Mouse (Mus musculus) frontal cortex, postnatal 25 days (tissue): ENCODE measurements around the gene Grik1.

Experiments
- DNase-seq, 2 experiments: peaks; one replicate each; pipeline ENCODE4 v3.0.0; 2022; ENCODE audit warnings: low spot score in 2 of 2

The Grik1 gene

DNA sequence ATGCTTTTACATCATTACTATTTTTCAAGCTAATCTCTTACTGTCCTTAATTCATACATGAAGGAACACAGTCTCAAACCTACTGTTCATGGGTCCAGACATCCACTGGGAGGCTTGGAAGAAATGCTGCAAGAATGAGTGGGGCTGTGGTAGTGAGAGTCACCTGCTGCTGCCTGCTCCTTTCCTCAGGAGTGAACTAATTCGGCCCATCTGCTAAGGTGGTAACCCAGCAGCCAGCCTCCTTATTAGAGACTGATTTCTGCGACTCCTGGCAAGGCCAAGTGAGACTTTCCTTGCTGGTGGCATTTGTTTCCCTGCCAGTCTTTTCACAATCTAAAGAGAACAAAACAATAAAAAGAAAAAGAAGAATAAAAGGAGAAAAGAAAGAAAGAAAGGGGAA is 147.9 kb downstream of the Grik1 start:
- no peak for DNase-seq

DNA sequence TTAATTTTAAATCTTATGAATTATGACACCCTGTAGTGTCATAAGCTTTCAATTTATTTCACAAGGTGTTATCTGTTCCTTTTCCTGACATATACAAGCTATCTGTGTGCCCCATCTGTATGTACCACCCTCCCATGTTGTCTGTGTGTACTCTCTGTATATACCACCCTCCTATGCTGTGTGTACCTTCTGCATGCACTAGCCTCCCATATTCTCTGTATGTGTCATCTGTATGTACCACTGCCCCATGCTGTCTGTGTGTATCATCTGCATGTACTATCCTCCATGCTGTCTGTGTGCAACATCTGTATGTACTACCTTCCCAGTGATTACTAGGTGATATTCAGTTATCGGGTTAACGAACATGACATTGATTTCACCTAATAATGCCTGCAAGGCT is 148.5 kb downstream of the Grik1 start:
- no peak for DNase-seq

DNA sequence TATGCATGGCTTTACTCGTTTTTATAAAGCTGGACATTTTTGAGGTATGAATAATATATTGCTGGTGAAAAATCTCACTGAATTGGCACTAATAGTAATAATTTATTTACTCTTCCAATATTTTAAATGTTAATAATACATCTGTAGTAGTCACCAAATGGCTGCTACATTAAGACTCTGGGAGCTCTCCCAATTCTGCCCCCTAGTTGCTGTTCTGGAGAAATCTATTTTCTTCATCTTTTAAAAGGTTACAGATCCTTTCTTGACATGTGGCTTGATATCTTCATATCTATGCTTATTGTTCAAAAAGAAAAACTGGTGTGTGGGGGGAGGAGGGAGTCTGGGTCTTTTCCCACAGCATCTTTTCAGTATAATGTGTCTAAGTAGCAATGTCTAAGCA is 151.2 kb downstream of the Grik1 start:
- DNase-seq, result no peak

DNA sequence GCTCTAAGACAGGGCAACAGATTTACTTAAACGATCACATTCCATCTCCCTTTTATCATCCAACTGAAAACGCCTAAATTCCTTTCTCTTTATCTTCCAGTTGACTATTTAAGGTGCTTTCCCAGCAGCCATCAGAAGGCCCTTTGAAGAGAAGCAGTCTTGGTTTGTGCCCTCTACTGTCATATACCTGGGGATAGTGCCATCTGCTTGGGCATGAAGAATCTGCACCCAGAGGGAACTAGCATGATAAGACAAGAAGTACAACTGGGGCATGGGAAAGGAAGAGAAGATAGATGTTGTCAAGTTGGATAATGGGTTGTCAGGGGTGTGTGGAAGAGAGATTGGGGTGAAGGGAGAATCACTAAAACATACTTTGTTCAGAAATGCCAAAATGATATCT is 157.1 kb downstream of the Grik1 start:
- DNase-seq, result no peak

DNA sequence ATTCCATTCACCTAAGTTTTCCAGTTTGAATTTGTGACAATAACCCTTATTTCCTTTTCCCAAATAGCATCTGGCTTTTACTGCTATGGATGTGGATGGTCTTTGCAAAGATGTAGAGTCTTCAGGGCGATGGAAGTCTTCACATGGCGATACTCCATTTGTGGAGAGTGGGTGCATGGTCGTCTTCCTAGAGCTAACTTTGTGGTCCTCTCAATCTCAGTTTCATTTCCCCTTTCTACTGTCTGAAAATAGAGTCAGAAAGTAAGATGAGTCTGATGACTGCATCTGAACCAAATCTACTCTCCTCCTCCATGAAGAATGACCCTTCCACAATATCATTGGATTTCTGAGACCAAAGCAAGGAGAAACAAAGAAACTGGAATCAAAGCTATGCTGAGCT is 159.0 kb downstream of the Grik1 start:
- no peak for DNase-seq

DNA sequence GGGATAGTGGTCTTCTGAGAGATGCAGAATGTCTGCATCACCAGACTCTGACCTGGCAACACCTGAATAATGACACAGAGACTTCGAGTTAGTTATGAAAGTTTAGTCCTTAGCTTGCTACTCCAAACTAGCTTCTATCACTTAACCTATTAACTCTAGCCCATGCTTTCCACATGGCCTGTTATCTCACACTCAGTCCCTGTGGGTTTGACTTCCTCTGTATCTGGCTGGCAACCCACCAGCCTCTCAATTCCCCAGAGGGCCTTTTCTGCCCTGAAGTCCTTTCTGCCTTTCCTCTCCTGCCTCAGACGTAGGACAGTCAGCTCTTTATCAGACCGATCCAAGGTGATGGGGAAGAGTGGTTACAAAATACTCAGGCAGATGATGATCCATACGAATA is 165.0 kb downstream of the Grik1 start:
- no peak for DNase-seq

DNA sequence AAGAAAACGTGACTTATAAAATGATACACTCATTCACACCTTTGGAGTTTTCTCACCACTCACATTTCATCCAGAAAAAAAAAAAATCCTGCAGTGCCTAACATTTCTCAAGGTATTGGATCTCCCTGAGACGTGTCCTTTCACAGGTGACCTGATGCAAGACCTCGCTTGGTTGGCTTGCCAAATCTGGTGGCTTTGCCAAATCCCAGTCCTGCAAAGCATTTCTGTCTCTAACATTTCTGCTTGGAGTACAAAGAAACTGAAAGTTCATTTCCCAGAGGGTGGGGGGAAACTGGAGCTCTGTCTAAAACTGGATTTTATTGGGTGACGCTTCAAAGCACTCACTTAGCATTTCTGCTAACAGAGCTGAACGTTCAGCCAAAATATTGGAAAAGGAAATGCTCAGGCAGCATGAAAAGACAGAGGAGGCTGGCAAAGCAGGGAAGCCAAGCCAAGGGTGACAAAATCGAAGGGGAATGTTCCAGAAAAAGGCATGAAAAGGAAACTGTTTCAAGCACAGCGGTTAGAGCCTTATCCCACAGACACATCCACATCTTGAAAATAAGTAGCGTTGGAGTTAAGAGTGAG is 177.4 kb downstream of the Grik1 start:
- DNase-seq, result no peak

DNA sequence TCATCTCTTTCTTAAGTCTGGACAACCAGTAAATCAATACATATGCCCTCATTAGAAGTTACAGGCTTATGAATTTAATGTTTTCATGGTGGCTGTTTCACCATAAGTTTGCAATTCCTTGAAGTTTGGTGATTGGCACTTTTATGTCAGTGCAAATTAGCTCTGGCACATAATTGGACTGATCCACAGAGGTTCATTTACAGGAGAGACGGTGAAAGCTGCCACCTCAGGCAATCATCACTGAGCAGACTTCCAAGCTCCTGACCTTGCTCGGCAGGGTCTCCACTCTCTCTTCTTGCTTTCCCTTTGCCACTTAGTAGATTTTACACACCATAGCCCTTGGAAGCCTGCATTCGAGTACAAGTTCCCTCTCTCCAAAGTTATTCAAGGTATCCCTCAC is 178.6 kb downstream of the Grik1 start:
- no peak for DNase-seq

DNA sequence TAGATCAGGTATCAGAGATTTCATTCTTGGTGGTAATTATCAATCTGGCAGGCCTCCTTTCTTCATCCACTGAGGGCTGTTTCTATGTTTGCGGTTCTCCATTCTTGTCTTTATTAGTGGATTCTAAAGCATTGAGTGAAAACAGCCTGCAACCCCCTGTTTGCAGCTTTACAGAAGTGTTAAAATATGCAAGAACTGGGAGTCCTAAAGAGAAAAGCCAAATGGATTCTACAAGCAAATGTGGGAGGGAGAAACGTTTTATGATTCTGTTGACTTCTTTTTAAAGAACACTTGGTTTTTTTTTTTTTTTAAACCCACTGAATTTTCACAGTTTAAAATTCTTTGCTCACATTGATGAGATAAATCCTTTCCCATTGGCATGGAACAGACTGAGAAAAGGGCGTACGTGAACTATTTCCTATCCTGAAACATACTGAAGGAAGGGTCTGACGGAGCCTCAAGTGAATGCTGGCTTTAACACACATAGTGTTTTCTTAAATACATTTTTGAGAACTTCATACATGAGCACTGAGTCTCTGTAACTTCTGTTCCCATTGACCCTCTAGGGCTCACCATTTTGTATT is 195.8 kb downstream of the Grik1 start:
- DNase-seq, result no peak

DNA sequence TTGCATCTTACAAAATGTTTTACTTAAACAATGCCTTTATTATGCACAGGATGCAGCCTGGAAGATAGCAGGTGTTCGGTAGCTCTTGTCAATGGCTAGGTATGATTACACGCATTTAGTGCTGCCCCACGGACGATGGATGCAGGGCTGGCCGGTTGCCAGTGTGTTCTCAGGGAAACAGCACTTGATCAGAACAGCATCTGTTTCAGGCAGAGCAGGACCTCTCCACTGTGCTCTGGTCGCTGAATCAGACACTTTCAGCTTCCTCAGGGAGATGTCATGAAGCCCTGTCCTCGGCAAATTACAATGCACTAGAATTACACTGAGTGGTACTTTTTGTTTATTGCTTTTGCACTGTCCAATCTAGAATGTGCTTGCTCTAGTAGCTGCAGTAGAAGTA is 202.8 kb downstream of the Grik1 start:
- no peak for DNase-seq

DNA sequence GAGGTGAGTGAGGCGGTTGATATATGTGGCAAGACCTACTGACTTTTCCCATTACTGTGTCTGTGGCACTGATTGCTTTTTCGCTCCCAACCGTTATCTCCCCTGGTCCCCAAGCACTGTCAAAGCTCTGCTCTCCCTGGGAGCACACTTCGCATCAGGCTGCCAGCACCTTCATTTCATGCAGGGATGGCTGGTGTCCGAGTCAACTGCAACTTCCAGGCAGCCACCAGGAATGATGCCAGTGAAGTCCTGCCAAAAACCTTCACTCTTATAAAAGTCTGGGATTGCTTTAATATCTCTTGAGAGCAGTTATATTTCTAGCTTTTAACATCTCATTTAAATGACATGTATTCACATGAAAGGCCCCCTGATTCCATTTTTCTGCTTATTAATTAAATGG is 215.3 kb downstream of the Grik1 start:
- no peak for DNase-seq

DNA sequence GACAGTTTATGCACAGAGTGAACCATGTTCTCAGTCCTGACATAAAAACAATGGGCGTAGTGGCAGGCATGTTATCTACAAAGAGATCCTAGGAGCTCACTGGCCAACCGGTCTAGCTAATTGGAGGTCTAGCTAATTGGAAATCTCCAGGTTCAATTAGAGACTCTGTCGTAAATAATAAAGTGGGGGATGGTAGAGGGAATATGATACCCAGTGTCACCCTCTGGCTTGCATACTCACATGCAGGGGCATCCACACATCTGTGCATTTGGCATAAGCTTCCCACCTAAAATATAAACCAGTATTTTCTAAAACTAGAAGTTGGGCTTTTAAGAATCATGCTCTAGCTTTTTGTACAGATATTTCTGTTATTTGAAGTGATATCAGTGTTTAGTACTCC is 229.1 kb downstream of the Grik1 start:
- DNase-seq, result no peak

DNA sequence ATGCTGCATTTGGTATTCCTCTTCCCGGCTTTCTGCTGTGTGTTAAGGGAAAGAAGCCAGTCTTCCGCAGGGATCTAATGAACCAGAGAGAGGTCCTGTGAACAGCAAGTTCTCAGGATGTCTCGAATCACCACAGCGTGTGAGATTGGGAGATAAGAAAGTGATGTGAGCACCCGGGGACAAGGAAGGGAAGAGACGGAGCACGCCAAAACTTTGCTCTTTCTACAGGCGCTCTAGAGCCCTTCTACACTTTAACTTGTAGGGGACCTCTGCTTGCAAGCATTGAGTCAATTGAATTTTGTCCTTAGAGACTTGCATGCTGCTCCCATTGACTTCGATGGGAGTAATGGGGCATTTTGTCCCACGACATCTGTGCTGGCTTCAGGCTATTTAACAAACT is 241.9 kb downstream of the Grik1 start:
- no peak for DNase-seq

DNA sequence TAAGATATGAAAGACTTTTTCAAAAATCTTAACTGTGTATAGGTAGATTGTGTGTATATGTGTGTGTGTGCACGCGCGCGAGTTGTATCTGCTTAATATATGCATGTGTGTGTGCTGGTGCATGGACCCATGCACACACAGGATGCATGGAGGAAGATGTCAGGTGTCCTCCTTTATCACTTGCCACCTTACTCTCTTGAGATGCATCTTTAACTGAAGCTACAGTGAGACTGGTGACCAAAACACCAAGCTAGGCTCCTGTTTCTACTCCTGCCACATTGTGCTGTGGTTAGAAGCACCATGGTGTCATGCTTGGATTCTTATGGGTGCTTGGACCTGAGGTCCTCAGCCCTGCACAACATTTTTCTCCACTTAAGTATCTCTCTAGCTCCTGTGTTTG is 245.7 kb downstream of the Grik1 start:
- DNase-seq, result no peak

DNA sequence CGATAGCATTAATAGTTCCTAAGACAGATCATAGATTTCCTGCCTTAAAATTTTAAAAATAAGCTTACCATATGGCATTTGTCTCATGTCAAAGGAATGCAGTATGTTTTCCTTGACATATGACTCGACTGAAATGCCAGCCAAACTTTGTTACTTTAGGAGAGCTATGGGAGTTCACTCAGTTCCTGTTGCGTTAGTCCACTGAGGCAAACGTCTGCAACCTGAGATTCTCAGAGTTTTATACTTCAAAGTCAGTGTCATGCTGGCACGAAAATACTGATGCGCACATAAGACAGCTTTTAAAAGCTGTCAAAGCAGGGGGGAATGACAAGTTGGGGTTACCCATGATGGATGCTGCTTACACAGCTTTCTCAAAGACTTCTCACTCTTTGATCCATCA is 247.6 kb downstream of the Grik1 start:
- no peak for DNase-seq

DNA sequence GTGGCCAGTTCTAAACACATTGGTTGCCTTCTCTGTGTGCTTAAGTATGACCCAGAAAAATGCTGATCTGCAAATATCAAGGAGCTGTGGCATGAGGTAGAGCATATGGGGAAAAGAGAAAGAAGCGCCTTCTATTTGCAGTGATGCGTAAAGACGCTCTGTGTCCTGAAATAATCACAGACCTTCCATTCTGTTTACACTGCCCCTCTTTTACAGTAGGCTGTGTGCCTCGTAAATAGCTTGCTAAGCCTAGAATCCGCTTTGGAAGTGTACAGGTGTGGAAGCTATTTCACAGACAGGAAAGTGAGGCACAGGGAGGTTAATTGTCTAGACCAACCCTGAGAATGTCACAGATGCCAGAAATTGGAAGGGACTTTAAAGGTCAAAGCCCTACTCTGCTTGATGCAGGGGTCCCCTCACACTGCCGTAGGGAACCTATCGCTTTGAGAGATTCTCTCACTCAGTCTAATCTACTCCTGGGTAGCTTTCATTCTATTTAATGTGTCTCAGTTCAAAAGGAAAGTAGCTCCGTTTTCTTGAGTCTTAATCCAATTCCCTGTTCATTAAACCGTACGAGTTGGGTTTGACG is 251.5 kb downstream of the Grik1 start:
- no peak for DNase-seq

DNA sequence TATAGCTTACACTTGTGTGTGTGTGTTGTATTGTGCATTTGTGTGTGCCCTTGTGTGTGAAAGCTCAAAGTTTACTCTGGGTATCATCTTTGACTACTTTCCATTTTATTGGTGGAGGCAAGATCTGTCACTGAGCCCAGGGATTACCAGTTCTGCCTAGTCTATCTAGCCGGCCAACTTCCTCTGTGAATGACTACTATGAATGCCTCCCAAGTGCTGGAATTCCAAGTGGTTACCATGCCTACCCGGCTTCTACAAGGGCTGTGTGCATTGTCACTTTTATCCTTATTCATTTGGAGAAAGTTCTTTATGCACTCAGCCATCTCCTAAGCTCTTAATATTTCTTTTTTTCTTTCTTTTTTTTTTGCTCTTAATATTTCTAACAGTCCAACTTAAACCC is 301.3 kb downstream of the Grik1 start:
- no peak for DNase-seq

DNA sequence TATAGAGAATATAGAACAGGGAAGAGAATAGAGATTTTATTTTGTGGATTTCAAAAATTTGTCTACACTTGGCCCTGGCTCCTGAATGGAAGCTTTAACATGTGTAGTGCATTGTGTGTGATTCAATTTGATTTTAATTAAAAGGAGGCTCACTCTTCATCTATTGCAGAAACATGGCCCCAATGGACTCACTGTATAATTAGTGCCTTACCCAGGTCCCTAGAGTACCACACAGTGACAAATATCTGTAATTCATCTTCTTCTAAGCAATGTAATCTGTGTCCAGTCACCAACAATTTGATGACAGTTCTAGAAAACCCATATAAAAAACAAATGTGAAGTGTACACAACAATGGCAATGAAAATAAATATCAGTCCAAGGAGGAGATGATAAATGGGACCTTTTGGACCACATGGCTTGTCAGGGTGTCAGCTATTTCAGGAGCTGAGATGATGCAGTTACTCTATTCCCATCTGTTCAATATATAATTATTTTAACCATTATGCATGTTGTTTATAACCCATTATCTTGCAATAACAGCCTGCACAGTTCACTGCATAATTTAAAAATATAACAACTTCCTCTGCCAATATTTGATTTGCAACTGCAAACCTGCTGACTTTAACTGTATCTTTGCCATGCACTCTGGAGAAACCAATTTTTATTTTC is 305.7 kb downstream of the Grik1 start:
- no peak for DNase-seq

DNA sequence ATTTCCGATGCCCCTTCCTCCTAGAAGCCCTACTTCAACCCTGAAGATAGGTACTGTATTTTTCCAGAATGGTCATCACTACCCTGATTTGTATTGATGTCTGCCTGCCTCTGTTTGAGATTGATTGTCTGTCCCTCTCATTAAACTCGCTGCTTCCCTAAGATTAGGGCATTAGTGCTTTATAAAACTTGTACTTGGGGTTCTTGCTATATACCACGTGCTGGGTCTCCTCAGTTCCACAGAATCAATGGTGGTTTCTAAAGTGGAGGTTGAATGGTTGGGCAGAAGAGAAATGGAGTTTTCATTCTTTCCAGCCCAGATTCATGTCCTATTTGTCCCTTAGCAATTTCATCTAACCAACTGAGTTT is 316.0 kb downstream of the Grik1 start:
- DNase-seq, result no peak

DNA sequence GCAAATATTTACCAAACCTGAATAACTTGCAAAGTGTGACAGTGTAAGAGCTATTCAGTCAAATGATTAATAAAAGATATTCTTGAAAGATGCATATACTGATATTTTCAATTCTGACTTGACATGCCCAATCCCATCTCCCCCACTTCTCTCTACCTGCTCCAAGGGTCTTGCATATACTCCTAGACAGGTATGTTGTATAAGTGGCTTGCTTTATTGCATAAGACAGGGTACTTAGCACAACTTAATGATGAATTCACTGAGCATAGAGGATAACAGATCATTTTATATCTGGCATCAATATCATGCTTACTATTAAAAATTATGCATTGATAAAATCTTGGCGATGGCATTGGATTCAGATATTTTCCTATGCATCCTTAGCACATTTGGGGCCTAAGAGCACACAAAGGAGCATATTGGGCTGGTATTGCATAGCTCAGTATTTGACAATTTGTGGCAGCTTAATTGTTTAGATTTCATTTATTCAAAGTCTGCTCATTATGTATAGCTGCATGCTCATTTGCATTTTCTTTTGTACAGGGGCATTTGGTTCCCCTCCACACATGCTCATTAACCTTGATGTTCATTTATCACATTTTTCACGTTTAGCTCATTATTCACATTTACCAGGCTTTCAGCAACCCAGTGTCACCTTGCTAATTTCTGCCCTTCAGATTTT is 316.5 kb downstream of the Grik1 start:
- DNase-seq, result no peak

DNA sequence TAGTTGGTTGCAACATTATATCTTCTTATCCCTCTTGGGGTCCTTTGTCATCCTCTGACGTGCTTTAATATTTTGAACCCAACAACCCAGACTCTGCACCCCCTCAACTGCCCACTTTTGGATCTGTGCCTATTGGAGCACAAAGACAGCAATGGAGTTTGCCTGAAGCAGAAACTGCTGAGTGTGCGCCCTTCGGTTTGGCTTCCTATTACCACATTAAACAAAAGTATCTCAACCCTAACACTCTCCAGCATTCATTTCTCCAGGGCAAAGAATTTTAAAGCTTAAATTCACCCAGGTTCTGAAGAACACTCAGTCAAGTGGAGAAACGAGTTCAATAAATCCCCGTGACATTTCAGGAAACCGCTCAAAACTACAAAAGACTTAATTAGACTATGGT is 318.2 kb downstream of the Grik1 start:
- no peak for DNase-seq

DNA sequence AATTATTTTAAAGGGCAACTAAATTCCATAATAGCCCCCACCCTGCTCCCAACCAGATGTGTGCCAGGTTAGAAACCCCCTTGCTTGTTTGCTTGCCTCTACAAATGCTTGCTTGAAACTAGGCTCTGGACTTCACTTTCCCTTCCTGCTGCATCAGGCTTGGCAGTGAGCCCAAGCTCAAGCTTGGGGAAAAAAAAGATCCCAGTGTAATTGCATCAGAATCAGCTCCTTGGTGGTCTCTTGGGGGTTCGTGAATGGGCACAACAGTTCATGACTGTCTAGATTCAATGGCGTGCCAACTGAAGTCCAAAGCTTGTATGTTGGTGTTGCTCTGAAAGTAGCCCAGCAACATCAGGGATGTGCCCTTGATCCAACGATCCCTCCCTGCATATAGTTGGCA is 320.1 kb downstream of the Grik1 start:
- no peak for DNase-seq

DNA sequence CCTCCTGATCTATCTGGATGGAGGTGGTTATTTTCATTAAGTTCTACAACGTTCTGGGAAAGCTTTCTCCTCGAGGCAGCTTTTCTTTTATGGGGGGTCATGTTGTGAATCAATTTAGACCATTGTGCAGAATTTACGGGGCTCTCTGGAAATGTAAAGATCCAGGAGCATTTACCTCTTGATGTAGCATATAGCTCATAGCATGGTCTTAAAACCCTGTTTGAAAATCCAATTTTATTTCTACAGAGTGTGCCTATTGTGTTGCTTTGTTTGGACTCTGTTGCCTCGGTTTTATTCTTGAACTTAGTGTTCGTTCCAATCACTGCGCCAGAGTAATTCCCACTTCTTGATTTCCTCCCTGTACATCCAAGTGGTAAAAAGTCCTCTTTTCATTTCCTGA is 328.6 kb downstream of the Grik1 start:
- DNase-seq, result no peak
